Mouse (Mus musculus): ENCODE measurements around the gene Cnga4. TPM values are rescaled to one million over a fixed set of nuclear protein-coding genes. Genes with fewer than 3 reads are reported as not detected.

Gene Cnga4
- polyA plus RNA-seq, 1 experiment from 2014 or later: not detected

GRCm38 (mm10) chr7:105414385-105414784 lies 10.0 kb downstream of the Cnga4 start:
- ChIA-PET CTCF (no interaction called here), POLR2A (no interaction called here)
- ATAC-seq (no peak), DNase-seq (ENCODE audit: low read depth, low spot score) (no peak)
- no peaks in the 10 kb centered on the region for H3K27me3 ChIP-seq
- no peak for TF ChIP-seq CTCF (IDR thresholded peaks at IDR 0.05)
- in situ Hi-C loops (cut with MboI; ENCODE audit: low pct_unique_long_range_greater_than_20kb): no loop called here

- in situ Hi-C loops (cut with MboI; ENCODE audit: low pct_unique_long_range_greater_than_20kb): no loop called here
- ChIA-PET POLR2A (no interaction called here), CTCF (interaction anchor here (0.8 kb wide), 1 partner anchor 99 kb away, joined by 3 read pairs; no protein-coding TSS in a partner anchor)
- TF ChIP-seq CTCF (IDR thresholded peaks at IDR 0.05): no peak
- DNase-seq (ENCODE audit: low read depth, low spot score) (no peak), ATAC-seq (no peak)
- H3K27me3 ChIP-seq: no peaks in the 10 kb centered on the region
Measured at GRCm38 (mm10) chr7:105416529-105416928, 12.2 kb downstream of the Cnga4 start.

- ATAC-seq: no peak
- in situ Hi-C loops (cut with MboI; ENCODE audit: low pct_unique_long_range_greater_than_20kb): no loop called here
- DNase-seq (ENCODE audit: low read depth, low spot score): no peak
- no peaks in the 10 kb centered on the region for H3K27me3 ChIP-seq
- TF ChIP-seq CTCF (IDR thresholded peaks at IDR 0.05): no peak
- CTCF ChIA-PET: no interaction called here
- POLR2A ChIA-PET: no interaction called here
Measured at GRCm38 (mm10) chr7:105418106-105418505, 13.7 kb downstream of the Cnga4 start.

- ATAC-seq (peak; percentile 44), DNase-seq (ENCODE audit: low read depth, low spot score) (no peak)
- in situ Hi-C loops (cut with MboI; ENCODE audit: low pct_unique_long_range_greater_than_20kb): loop anchor here (5.0 kb wide), 1 partner anchor 51 kb away; no protein-coding TSS in a partner anchor
- TF ChIP-seq CTCF (IDR thresholded peaks at IDR 0.05): no peak
- ChIA-PET CTCF (interaction anchor here (1.2 to 1.8 kb wide), 4 partner anchors 9 to 57 kb away, joined by 3 to 12 read pairs (median 4); no protein-coding TSS in a partner anchor), POLR2A (no interaction called here)
- H3K27me3 ChIP-seq: peaks cover 2% of the 10 kb centered on the region
Measured at GRCm38 (mm10) chr7:105420903-105421302, 16.5 kb downstream of the Cnga4 start.

- H3K27me3 ChIP-seq: peaks cover 8% of the 10 kb centered on the region
- in situ Hi-C loops (cut with MboI; ENCODE audit: low pct_unique_long_range_greater_than_20kb): loop anchor here (5.0 kb wide), 1 partner anchor 48 kb away; no protein-coding TSS in a partner anchor
- DNase-seq (ENCODE audit: low read depth, low spot score): no peak
- TF ChIP-seq CTCF (IDR thresholded peaks at IDR 0.05): no peak
- ChIA-PET CTCF (interaction anchor here (1.3 kb wide), 1 partner anchor 13 kb away, joined by 4 read pairs; no protein-coding TSS in a partner anchor), POLR2A (no interaction called here)
- no peak for ATAC-seq
Measured at GRCm38 (mm10) chr7:105424368-105424767, 20.0 kb downstream of the Cnga4 start.

GRCm38 (mm10) chr7:105425424-105426043 lies 21.2 kb downstream of the Cnga4 start, which contains the start of gene Cckbr:
TSS of gene Cckbr (plus strand) at chr7:105425731.
- no peak for ATAC-seq
- no peak for DNase-seq (ENCODE audit: low read depth, low spot score)
- no peak for TF ChIP-seq CTCF (IDR thresholded peaks at IDR 0.05)
- ChIA-PET POLR2A (no interaction called here), CTCF (interaction anchor here (1.3 to 1.7 kb wide), 2 partner anchors 14 to 18 kb away, joined by 4 to 5 read pairs; no protein-coding TSS in a partner anchor)
- in situ Hi-C loops (cut with MboI; ENCODE audit: low pct_unique_long_range_greater_than_20kb): no loop called here
- peaks cover 8% of the 10 kb centered on the region for H3K27me3 ChIP-seq

DNA sequence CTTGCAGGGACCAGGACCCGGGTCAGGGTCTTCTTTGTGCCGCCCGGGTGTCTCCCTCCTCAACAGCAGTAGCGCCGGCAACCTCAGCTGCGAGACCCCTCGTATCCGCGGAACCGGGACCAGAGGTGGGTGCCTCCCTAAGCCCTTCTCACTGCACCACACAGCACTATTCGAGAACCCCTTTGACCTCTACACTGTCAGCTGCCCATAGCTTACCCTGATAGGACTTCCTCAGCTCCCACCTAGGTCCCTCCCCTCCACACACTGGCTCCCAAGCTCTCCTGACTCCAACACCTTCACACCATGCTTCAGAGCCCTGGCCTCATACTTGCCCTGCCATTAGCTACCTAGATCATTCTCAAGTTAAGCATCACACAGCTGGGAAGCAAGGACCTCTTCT lies 21.7 kb downstream of the Cnga4 start:
- ChIA-PET CTCF (interaction anchor here (1.1 to 1.7 kb wide), 3 partner anchors 14 to 52 kb away, joined by 3 to 5 read pairs (median 4); no protein-coding TSS in a partner anchor), POLR2A (no interaction called here)
- in situ Hi-C loops (cut with MboI; ENCODE audit: low pct_unique_long_range_greater_than_20kb): no loop called here
- H3K27me3 ChIP-seq: peaks cover 8% of the 10 kb centered on the region
- TF ChIP-seq CTCF (IDR thresholded peaks at IDR 0.05): no peak
- ATAC-seq (no peak), DNase-seq (ENCODE audit: low read depth, low spot score) (no peak)

GRCm38 (mm10) chr7:105432058-105432457 lies 27.7 kb downstream of the Cnga4 start:
- DNase-seq (ENCODE audit: low read depth, low spot score) (no peak), ATAC-seq (no peak)
- CTCF ChIA-PET: no interaction called here
- in situ Hi-C loops (cut with MboI; ENCODE audit: low pct_unique_long_range_greater_than_20kb): no loop called here
- POLR2A ChIA-PET: no interaction called here
- TF ChIP-seq CTCF (IDR thresholded peaks at IDR 0.05): no peak
- H3K27me3 ChIP-seq: no peaks in the 10 kb centered on the region

- no peaks in the 10 kb centered on the region for H3K27me3 ChIP-seq
- ChIA-PET CTCF (no interaction called here), POLR2A (no interaction called here)
- ATAC-seq (no peak), DNase-seq (ENCODE audit: low read depth, low spot score) (no peak)
- in situ Hi-C loops (cut with MboI; ENCODE audit: low pct_unique_long_range_greater_than_20kb): no loop called here
- no peak for TF ChIP-seq CTCF (IDR thresholded peaks at IDR 0.05)
Measured at GRCm38 (mm10) chr7:105433859-105434258, 29.5 kb downstream of the Cnga4 start.

DNA sequence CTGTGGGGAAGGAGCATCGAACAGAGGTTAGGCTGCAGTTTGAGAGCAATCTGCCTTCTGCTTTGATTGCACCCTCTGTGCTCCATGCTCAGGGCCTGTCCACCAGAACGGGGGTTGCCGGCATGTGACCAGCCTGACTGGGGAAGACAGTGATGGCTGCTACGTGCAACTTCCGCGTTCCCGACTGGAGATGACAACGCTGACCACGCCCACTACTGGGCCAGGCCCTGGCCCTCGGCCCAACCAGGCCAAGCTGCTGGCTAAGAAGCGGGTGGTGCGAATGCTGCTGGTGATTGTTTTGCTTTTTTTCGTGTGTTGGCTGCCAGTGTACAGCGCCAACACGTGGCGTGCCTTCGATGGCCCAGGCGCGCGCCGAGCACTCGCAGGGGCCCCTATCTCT lies 30.4 kb downstream of the Cnga4 start:
- ATAC-seq (no peak), DNase-seq (ENCODE audit: low read depth, low spot score) (no peak)
- no peak for TF ChIP-seq CTCF (IDR thresholded peaks at IDR 0.05)
- ChIA-PET CTCF (no interaction called here), POLR2A (interaction anchor here (0.8 kb wide), 1 partner anchor 13 kb away, joined by 3 read pairs; no protein-coding TSS in a partner anchor)
- in situ Hi-C loops (cut with MboI; ENCODE audit: low pct_unique_long_range_greater_than_20kb): no loop called here
- H3K27me3 ChIP-seq: no peaks in the 10 kb centered on the region

DNA sequence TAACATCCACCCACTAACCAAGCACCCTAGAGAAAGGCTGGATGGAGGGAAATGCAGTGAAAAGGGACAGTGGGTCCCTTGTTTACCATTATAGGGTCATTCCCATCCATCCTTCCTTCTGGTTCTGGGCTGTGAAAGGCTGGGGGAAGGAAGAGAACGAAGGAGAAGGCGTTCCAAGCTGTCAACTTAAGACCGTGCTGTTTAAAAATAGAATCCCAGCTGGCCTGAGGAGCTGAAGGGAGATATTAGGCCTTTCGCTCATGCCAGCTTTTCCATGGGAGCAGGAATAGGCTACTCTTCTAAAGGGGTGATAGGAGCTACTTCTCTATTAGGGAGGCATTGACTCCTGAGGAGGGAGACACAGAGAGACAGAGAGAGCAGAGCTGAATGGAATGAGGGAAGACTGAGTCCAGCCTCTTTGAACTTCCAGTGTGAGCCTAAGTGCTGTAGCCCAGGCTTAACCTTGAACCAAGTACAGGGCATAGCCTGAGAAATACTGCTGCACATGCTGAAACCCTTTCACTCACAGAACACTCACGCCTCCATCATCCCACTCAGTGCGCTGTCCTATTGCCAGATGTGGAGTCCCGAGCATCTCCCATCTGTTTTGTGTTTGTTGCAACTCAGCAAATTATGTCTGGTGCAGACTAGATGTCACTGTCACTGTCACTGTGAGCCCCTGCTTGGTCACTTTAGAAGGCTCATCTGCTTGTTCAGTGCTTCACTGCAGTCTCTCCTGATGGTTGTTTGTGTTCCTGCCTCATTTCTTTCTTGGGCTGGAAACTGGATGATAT lies 33.8 kb downstream of the Cnga4 start:
- CTCF ChIA-PET: interaction anchor here (1.3 kb wide), 1 partner anchor 40 kb away, joined by 3 read pairs; no protein-coding TSS in a partner anchor
- in situ Hi-C loops (cut with MboI; ENCODE audit: low pct_unique_long_range_greater_than_20kb): no loop called here
- H3K27me3 ChIP-seq: no peaks in the 10 kb centered on the region
- POLR2A ChIA-PET: no interaction called here
- no peak for DNase-seq (ENCODE audit: low read depth, low spot score)
- TF ChIP-seq CTCF (IDR thresholded peaks at IDR 0.05): no peak
- no peak for ATAC-seq
